Mouse (Mus musculus): ENCODE data around the gene Myoz1. TPM values are rescaled to one million over a fixed set of nuclear protein-coding genes. Genes with fewer than 3 reads are reported as not detected.
A peak's percentile ranks its signal among the peaks of the same experiment; 100 is the strongest.

The Myoz1 gene
- total and polyA plus RNA-seq, 2 experiments from 2014 or later = 11.5 to 17.7 TPM

GRCm38 (mm10) chr14:20700362-20700761 lies 44.0 kb upstream of the Myoz1 start:
- TF ChIP-seq EP300 (IDR thresholded peaks at IDR 0.05; ENCODE audit: low read depth) (no peak), CTCF (IDR thresholded peaks at IDR 0.05; ENCODE audit: low read depth) (no peak)
- peaks cover 18% of the 10 kb centered on the region for H3K36me3 ChIP-seq (replicated peaks; ENCODE audit: control insufficient read depth, insufficient read depth, low read length)
- no peaks in the 10 kb centered on the region for H3K9me3 ChIP-seq (replicated peaks; ENCODE audit: control insufficient read depth, low read length)
- H3K27ac ChIP-seq (ENCODE audit: low read depth) = no peak overlapping the region; the same call in 1 of the 2 replicates
- peaks cover 29% of the 10 kb centered on the region for H3K4me1 ChIP-seq (ENCODE audit: control insufficient read depth, insufficient read depth)
- H3K9ac ChIP-seq (replicated peaks; ENCODE audit: low read depth, low read length) = no peak overlapping the region
- whole genome bisulfite sequencing = 70% methylated on average over 3 of the region's 3 CpGs
- ATAC-seq (ENCODE audit: insufficient read depth, low read depth) = no peak
- H3K27me3 ChIP-seq (ENCODE audit: control insufficient read depth, insufficient read depth, low read length) = no peaks in the 10 kb centered on the region
- H3K4me3 ChIP-seq (ENCODE audit: low read depth, low read length) = no peak overlapping the region
- no peak overlapping the region for H3K4me2 ChIP-seq (ENCODE audit: low read depth, low read length)
- DNase-seq (ENCODE audit: low spot score) = no peak

GRCm38 (mm10) chr14:20698515-20698914 lies 42.2 kb upstream of the Myoz1 start:
- TF ChIP-seq EP300 (IDR thresholded peaks at IDR 0.05; ENCODE audit: low read depth) (no peak), CTCF (IDR thresholded peaks at IDR 0.05; ENCODE audit: low read depth) (no peak)
- Histone ChIP-seq H3K9ac (replicated peaks; ENCODE audit: low read depth, low read length) (no peak overlapping the region), H3K27me3 (ENCODE audit: control insufficient read depth, insufficient read depth, low read length) (no peaks in the 10 kb centered on the region), H3K27ac (ENCODE audit: low read depth) (no peak overlapping the region), H3K9me3 (replicated peaks; ENCODE audit: control insufficient read depth, low read length) (no peaks in the 10 kb centered on the region), H3K4me2 (ENCODE audit: low read depth, low read length) (no peak overlapping the region), H3K4me3 (ENCODE audit: low read depth, low read length) (no peak overlapping the region), H3K36me3 (replicated peaks; ENCODE audit: control insufficient read depth, insufficient read depth, low read length) (peaks cover 15% of the 10 kb centered on the region), H3K4me1 (ENCODE audit: control insufficient read depth, insufficient read depth) (peaks cover 29% of the 10 kb centered on the region)
- DNase-seq (ENCODE audit: low spot score) (no peak), ATAC-seq (ENCODE audit: insufficient read depth, low read depth) (no peak)
- WGBS = 66% methylated on average over 2 of the region's 2 CpGs

- H3K27me3 ChIP-seq (ENCODE audit: control insufficient read depth, insufficient read depth, low read length) = no peaks in the 10 kb centered on the region
- no peak for TF ChIP-seq EP300 (IDR thresholded peaks at IDR 0.05; ENCODE audit: low read depth)
- peak; percentile 60 for TF ChIP-seq CTCF (IDR thresholded peaks at IDR 0.05; ENCODE audit: low read depth)
- H3K4me2 ChIP-seq (ENCODE audit: low read depth, low read length) = peak overlapping the region; percentile 81
- WGBS = 10% methylated on average over 1 of the region's 1 CpGs
- no peak overlapping the region; the same call in 1 of the 2 replicates for H3K27ac ChIP-seq (ENCODE audit: low read depth)
- H3K4me3 ChIP-seq (ENCODE audit: low read depth, low read length) = peak overlapping the region; percentile 94
- DNase-seq (ENCODE audit: low spot score) (peak; percentile 79), ATAC-seq (ENCODE audit: insufficient read depth, low read depth) (no peak)
- 0 out of 2 replicates have a peak overlapping the region, but pooled peaks have one; percentile 8 for H3K9ac ChIP-seq (replicated peaks; ENCODE audit: low read depth, low read length)
- H3K9me3 ChIP-seq (replicated peaks; ENCODE audit: control insufficient read depth, low read length) = no peaks in the 10 kb centered on the region
- H3K36me3 ChIP-seq (replicated peaks; ENCODE audit: control insufficient read depth, insufficient read depth, low read length) = peaks cover 30% of the 10 kb centered on the region
- peaks cover 29% of the 10 kb centered on the region for H3K4me1 ChIP-seq (ENCODE audit: control insufficient read depth, insufficient read depth)
Measured at GRCm38 (mm10) chr14:20696986-20697385, 40.6 kb upstream of the Myoz1 start.

- peak; percentile 14 for DNase-seq (ENCODE audit: low spot score)
- H3K36me3 ChIP-seq (replicated peaks; ENCODE audit: control insufficient read depth, insufficient read depth, low read length) = peaks cover 40% of the 10 kb centered on the region
- WGBS = 8% methylated on average over 25 of the region's 27 CpGs
Measured at GRCm38 (mm10) chr14:20695761-20696520, 39.6 kb upstream of the Myoz1 start.

GRCm38 (mm10) chr14:20694884-20695760 lies 38.8 kb upstream of the Myoz1 start, which contains the start of gene Fut11:
TSS of gene Fut11 (plus strand) at chr14:20694968.
- DNase-seq (ENCODE audit: low spot score) (peak; percentile 89), ATAC-seq (ENCODE audit: insufficient read depth, low read depth) (peak; percentile 90)
- under 1% methylated on average over 100 of the region's 111 CpGs for WGBS
- Histone ChIP-seq H3K4me1 (ENCODE audit: control insufficient read depth, insufficient read depth) (peaks cover 22% of the 10 kb centered on the region), H3K9ac (replicated peaks; ENCODE audit: low read depth, low read length) (peak within 1 kb of the TSS; percentile 83), H3K4me2 (ENCODE audit: low read depth, low read length) (peak within 1 kb of the TSS; percentile 81), H3K36me3 (replicated peaks; ENCODE audit: control insufficient read depth, insufficient read depth, low read length) (peaks cover 47% of the 10 kb centered on the region), H3K27ac (ENCODE audit: low read depth) (peak within 1 kb of the TSS; percentile 93), H3K27me3 (ENCODE audit: control insufficient read depth, insufficient read depth, low read length) (no peaks in the 10 kb centered on the region), H3K4me3 (ENCODE audit: low read depth, low read length) (peak within 1 kb of the TSS; percentile 94), H3K9me3 (replicated peaks; ENCODE audit: control insufficient read depth, low read length) (no peaks in the 10 kb centered on the region)
- TF ChIP-seq EP300 (IDR thresholded peaks at IDR 0.05; ENCODE audit: low read depth) (no peak), CTCF (IDR thresholded peaks at IDR 0.05; ENCODE audit: low read depth) (no peak)

More at GRCm38 (mm10) chr14:20695761-20696520, 39.6 kb upstream of the Myoz1 start:
- Histone ChIP-seq H3K27ac (ENCODE audit: low read depth) (peak overlapping the region; percentile 93), H3K9ac (replicated peaks; ENCODE audit: low read depth, low read length) (peak overlapping the region; percentile 83), H3K4me2 (ENCODE audit: low read depth, low read length) (peak overlapping the region; percentile 81), H3K4me3 (ENCODE audit: low read depth, low read length) (peak overlapping the region; percentile 94), H3K27me3 (ENCODE audit: control insufficient read depth, insufficient read depth, low read length) (no peaks in the 10 kb centered on the region), H3K9me3 (replicated peaks; ENCODE audit: control insufficient read depth, low read length) (no peaks in the 10 kb centered on the region), H3K4me1 (ENCODE audit: control insufficient read depth, insufficient read depth) (peaks cover 24% of the 10 kb centered on the region)
- no peak for ATAC-seq (ENCODE audit: insufficient read depth, low read depth)
- TF ChIP-seq CTCF (IDR thresholded peaks at IDR 0.05; ENCODE audit: low read depth) (no peak), EP300 (IDR thresholded peaks at IDR 0.05; ENCODE audit: low read depth) (no peak)
